In genomic region chr5:122621376-122621886, GRCm38 (mm10) we compare ENCODE assay signal across 8 mouse cellular contexts. TPM values are rescaled to one million over a fixed set of nuclear protein-coding genes. Genes with fewer than 3 reads are reported as not detected.
DNase-seq lines count a peak whose midpoint lies in the region; ATAC-seq and TF ChIP-seq lines count a peak whose summit lies in the region.

No protein-coding gene starts in this region.

- peak; percentile 54 for DNase-seq in forebrain, embryonic 10.5 days (ENCODE audit: extremely low spot score, low spot score)
- peak; percentile 77 to 88 for DNase-seq in heart, adult 2 months
- peak; percentile 22 for DNase-seq in kidney, adult 9 months
- peak; percentile 80 for DNase-seq in lung, postnatal 36 days
- DNase-seq in natural killer cell, adult 2 months (ENCODE audit: low spot score in 2 of 2) = no peak

- ATAC-seq in forebrain, embryonic 15.5 days (replicated peaks) = no peak
- ATAC-seq in megakaryocyte progenitor cell, adult 5-6 weeks (replicated peaks; ENCODE audit: poor library complexity) = no peak

- H3K4me1 ChIP-seq in forebrain, embryonic 10.5 days = peaks cover 19% of the 10 kb centered on the region
- H3K4me1 ChIP-seq in forebrain, embryonic 15.5 days = peaks cover 4% of the 10 kb centered on the region; the same call in 1 of the 2 replicates
- peaks cover 4% of the 10 kb centered on the region for H3K4me1 ChIP-seq in cortical plate, adult 2 months (ENCODE audit: control insufficient read depth, insufficient read depth, low read length)
- peaks cover 18% of the 10 kb centered on the region for H3K4me1 ChIP-seq in heart, adult 2 months (ENCODE audit: control insufficient read depth, insufficient read depth, low read length)

- peak overlapping the region; percentile 82 for H3K27ac ChIP-seq in forebrain, embryonic 10.5 days
- no peak overlapping the region; the same call in 1 of the 2 replicates for H3K27ac ChIP-seq in forebrain, embryonic 15.5 days (replicated peaks)
- peak overlapping the region; percentile 32 for H3K27ac ChIP-seq in cortical plate, adult 2 months (ENCODE audit: insufficient read depth, low read length)
- H3K27ac ChIP-seq in heart, adult 2 months = peak overlapping the region; percentile 92

- no peaks in the 10 kb centered on the region for H3K79me2 ChIP-seq in heart, adult 2 months (replicated peaks; ENCODE audit: control insufficient read depth, insufficient read depth, low read length)

- TF ChIP-seq EP300 in heart, adult 2 months (IDR thresholded peaks at IDR 0.05; ENCODE audit: insufficient read depth, low read depth, low read length) = peak; percentile 82; the same call in 1 of the 2 replicates

- no peak overlapping the region for H3K4me2 ChIP-seq in forebrain, embryonic 15.5 days (replicated peaks)

- no peak overlapping the region for H3K4me3 ChIP-seq in forebrain, embryonic 10.5 days
- no peak overlapping the region for H3K4me3 ChIP-seq in forebrain, embryonic 15.5 days
- no peak overlapping the region for H3K4me3 ChIP-seq in cortical plate, adult 2 months (ENCODE audit: insufficient read depth, low read length)
- no peak overlapping the region for H3K4me3 ChIP-seq in heart, adult 2 months

- H3K9ac ChIP-seq in forebrain, embryonic 15.5 days (replicated peaks) = no peak overlapping the region
- 0 out of 2 replicates have a peak overlapping the region, but pooled peaks have one; percentile 3 for H3K9ac ChIP-seq in heart, adult 2 months (ENCODE audit: low read depth, low read length)

- no peak for TF ChIP-seq POLR2A in cortical plate, adult 2 months (IDR thresholded peaks at IDR 0.05; ENCODE audit: extremely low read depth, insufficient read depth, low read length)
- no peak; the same call in 1 of the 2 replicates for TF ChIP-seq POLR2A in heart, adult 2 months (IDR thresholded peaks at IDR 0.05; ENCODE audit: insufficient read depth, low read depth, low read length)

- H3K27me3 ChIP-seq in forebrain, embryonic 10.5 days (ENCODE audit: poor library complexity, severe bottlenecking) = no peaks in the 10 kb centered on the region
- no peaks in the 10 kb centered on the region for H3K27me3 ChIP-seq in forebrain, embryonic 15.5 days
- H3K27me3 ChIP-seq in heart, adult 2 months (ENCODE audit: control insufficient read depth, insufficient read depth, low read length) = no peaks in the 10 kb centered on the region

- H3K9me3 ChIP-seq in forebrain, embryonic 10.5 days = no peaks in the 10 kb centered on the region
- H3K9me3 ChIP-seq in forebrain, embryonic 15.5 days = no peaks in the 10 kb centered on the region

- WGBS in forebrain, embryonic 10.5 days = 24% methylated on average over 7 of the region's 7 CpGs
- 38% methylated on average over 7 of the region's 7 CpGs for WGBS in forebrain, embryonic 15.5 days
- 15% methylated on average over 7 of the region's 7 CpGs for WGBS in heart, adult 2 months

- intact Hi-C loops in heart, adult 2 months (cut with DNase I) = loop anchor here (2.0 to 5.0 kb wide), 2 partner anchors 95 to 119 kb away; partner anchors contain the start of gene Atp2a2

- TF ChIP-seq CTCF in cortical plate, adult 2 months (IDR thresholded peaks at IDR 0.05; ENCODE audit: extremely low read depth, insufficient read depth, low read length) = no peak
- no peak for TF ChIP-seq CTCF in heart, adult 2 months (IDR thresholded peaks at IDR 0.05)

- H3K36me3 ChIP-seq in forebrain, embryonic 10.5 days (replicated peaks) = no peaks in the 10 kb centered on the region
- H3K36me3 ChIP-seq in forebrain, embryonic 15.5 days = no peaks in the 10 kb centered on the region
- H3K36me3 ChIP-seq in heart, adult 2 months (ENCODE audit: control insufficient read depth, insufficient read depth, low read length) = no peaks in the 10 kb centered on the region

RNA-seq across cellular contexts. Expression of gene Ift81, which starts 7.1 kb away (rescaled TPM):
- polyA plus RNA-seq in forebrain, embryonic 10.5 days (2016; fragmentation: Nextera tagmentation; extraction: Ambion mirVana) = 45.8 and 51.8 TPM in 2 replicates
- polyA plus RNA-seq in forebrain, embryonic 15.5 days (2015; fragmentation: Nextera tagmentation; extraction: Ambion mirVana) = 64.3 and 67.0 TPM in 2 replicates
- 21.8 and 25.5 TPM in 2 replicates for polyA plus RNA-seq in cortical plate, adult 2 months (2012; rRNA removed)
- total RNA-seq in heart, adult 2 months (2021) = 10 to 100 TPM; 78.1 to 97.0 TPM
- 11.4 and 25.3 TPM in 2 replicates for polyA plus RNA-seq in heart, adult 2 months (2012; rRNA removed)
- total RNA-seq in megakaryocyte progenitor cell, adult 5-6 weeks (2015) = 2.7 and 4.5 TPM in 2 replicates
- 1.8 and 6.0 TPM in 2 replicates for total RNA-seq in megakaryocyte progenitor cell, adult 5-6 weeks (2017)

RNA-seq across cellular contexts. Expression of gene P2rx7, which starts 22.3 kb away (rescaled TPM):
- 0.31 and 0.60 TPM in 2 replicates for polyA plus RNA-seq in forebrain, embryonic 10.5 days (2016; fragmentation: Nextera tagmentation; extraction: Ambion mirVana)
- 1.4 and 1.8 TPM in 2 replicates for polyA plus RNA-seq in forebrain, embryonic 15.5 days (2015; fragmentation: Nextera tagmentation; extraction: Ambion mirVana)
- polyA plus RNA-seq in cortical plate, adult 2 months (2012; rRNA removed) = 18.7 and 18.9 TPM in 2 replicates
- 1 to 10 TPM; 2.8 to 3.1 TPM for total RNA-seq in heart, adult 2 months (2021)
- 7.2 and 7.4 TPM in 2 replicates for polyA plus RNA-seq in heart, adult 2 months (2012; rRNA removed)
- total RNA-seq in megakaryocyte progenitor cell, adult 5-6 weeks (2015) = 6.1 and 8.3 TPM in 2 replicates
- total RNA-seq in megakaryocyte progenitor cell, adult 5-6 weeks (2017) = 8.5 and 11.6 TPM in 2 replicates

Comparison
In these comparisons a context has a peak if more than half of its experiments do, and no peak if none do; other contexts are left out.
1. DNase-seq: peak in forebrain, embryonic 10.5 days (single experiment), heart, adult 2 months (2 of 2), kidney, adult 9 months (single experiment) and lung, postnatal 36 days (single experiment); none in natural killer cell, adult 2 months (0 of 2).